Mouse (Mus musculus) midbrain, embryonic 15.5 days (tissue): Measurements from ENCODE around the gene Mrtfb. TPM values are rescaled to one million over a fixed set of nuclear protein-coding genes. Genes with fewer than 3 reads are reported as not detected.

Experiments
- ATAC-seq: fragments of 200-750 bp; cut with Nextera tagmentation; replicated peaks from 2 replicates; pipeline ENCODE4 v1.8.0; 2017; ENCODE audit warnings: moderate TSS enrichment
- H3K27ac ChIP-seq: fragments of 300-500 bp; sonication (generic); 2 replicates; pipeline ENCODE4 v1.5.1; 2015; ENCODE audit warnings: mild to moderate bottlenecking, inconsistent platforms
- H3K27me3 ChIP-seq: fragments of 300-500 bp; sonication (generic); replicated peaks from 2 replicates; pipeline ENCODE4 v1.6.1; 2015; ENCODE audit warnings: inconsistent platforms
- H3K36me3 ChIP-seq: fragments of 300-500 bp; sonication (generic); replicated peaks from 2 replicates; pipeline ENCODE4 v1.6.1; 2015; ENCODE audit warnings: inconsistent platforms
- H3K4me1 ChIP-seq: fragments of 300-500 bp; sonication (generic); 2 replicates; pipeline ENCODE4 v1.6.1; 2015; ENCODE audit warnings: inconsistent platforms
- H3K4me2 ChIP-seq: fragments of 300-500 bp; sonication (generic); 2 replicates; pipeline ENCODE4 v1.6.1; 2015; ENCODE audit warnings: inconsistent platforms, mild to moderate bottlenecking, moderate library complexity
- H3K4me3 ChIP-seq: fragments of 300-500 bp; sonication (generic); 2 replicates; pipeline ENCODE4 v1.5.1; 2015; ENCODE audit warnings: mild to moderate bottlenecking, inconsistent platforms
- H3K9ac ChIP-seq: fragments of 300-500 bp; sonication (generic); 2 replicates; pipeline ENCODE4 v1.6.1; 2015; ENCODE audit warnings: mild to moderate bottlenecking, inconsistent platforms
- H3K9me3 ChIP-seq: fragments of 300-500 bp; sonication (generic); 2 replicates; pipeline ENCODE4 v1.6.1; 2016; ENCODE audit warnings: inconsistent platforms
- WGBS: fragments of 180-500 bp; shearing (Covaris S2); methylation state at CpG from one replicate; pipeline ENCODE4 v1.1.7; 2015; ENCODE audit warnings: mixed read lengths; 5-methylcytosine and 5-hydroxymethylcytosine counted together
- polyA plus RNA-seq: library from polyadenylated mRNA; unstranded; fragments of >200 nt; fragmentation: Nextera tagmentation; extraction: Ambion mirVana; gene quantifications from 2 replicates; pipeline ENCODE4 v1.2.1, GENCODE M21; 2015

The Mrtfb gene
- polyA plus RNA-seq, 1 experiment from 2014 or later = 14.0 TPM

DNA sequence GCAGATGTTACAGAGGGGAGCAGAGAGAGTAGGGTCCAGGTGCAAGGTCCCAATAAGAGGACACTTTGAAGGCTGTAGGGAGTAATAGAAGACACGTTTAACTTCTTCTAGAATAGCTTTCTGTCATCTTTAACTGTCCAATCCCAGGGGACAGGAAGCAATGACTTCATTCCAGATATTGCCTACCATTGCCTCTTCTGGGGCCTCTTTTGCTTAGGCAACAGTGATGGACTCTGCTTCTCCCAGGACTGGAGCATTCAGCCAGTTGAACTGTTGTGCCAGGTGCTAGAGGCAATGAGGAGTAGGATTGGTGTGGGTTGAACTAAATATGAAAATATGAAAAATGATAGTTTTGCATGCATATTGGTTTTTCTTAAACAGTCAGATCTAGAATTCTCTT is 41.6 kb downstream of the Mrtfb start:
- Histone ChIP-seq H3K36me3 (no peaks in the 10 kb centered on the region), H3K4me2 (no peak overlapping the region), H3K27me3 (no peaks in the 10 kb centered on the region), H3K27ac (no peak overlapping the region), H3K9me3 (no peaks in the 10 kb centered on the region), H3K9ac (no peak overlapping the region), H3K4me1 (no peaks in the 10 kb centered on the region; the same call in 1 of the 2 replicates), H3K4me3 (no peak overlapping the region)
- no peak for ATAC-seq
- 79% methylated on average over 1 of the region's 1 CpGs for WGBS

DNA sequence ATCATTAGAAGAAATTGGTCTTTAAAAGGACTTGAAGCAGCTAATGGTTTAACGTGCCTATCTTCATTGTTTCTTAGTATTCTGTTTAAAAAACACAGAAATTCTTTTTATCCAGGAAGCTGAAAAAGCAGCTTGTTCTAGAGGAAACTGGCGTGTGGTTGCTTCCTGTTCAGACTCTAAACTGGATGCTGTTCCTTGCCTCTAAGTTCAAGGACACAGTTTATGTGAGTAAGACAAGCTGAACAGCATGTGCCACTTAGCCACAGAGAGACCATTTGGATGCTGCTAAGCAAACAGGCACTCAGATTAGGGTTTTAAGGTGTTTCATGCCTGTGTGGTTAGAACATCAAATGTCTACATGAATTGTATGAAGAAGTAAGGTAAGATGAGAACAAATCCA is 42.7 kb downstream of the Mrtfb start:
- Histone ChIP-seq H3K9me3 (no peaks in the 10 kb centered on the region), H3K4me3 (no peak overlapping the region), H3K4me2 (no peak overlapping the region), H3K27me3 (no peaks in the 10 kb centered on the region), H3K36me3 (no peaks in the 10 kb centered on the region), H3K9ac (no peak overlapping the region), H3K27ac (no peak overlapping the region), H3K4me1 (no peaks in the 10 kb centered on the region; the same call in 1 of the 2 replicates)
- WGBS = 87% methylated on average over 2 of the region's 2 CpGs
- ATAC-seq = no peak

- no peak overlapping the region for H3K4me2 ChIP-seq
- H3K27ac ChIP-seq = no peak overlapping the region
- H3K36me3 ChIP-seq = no peaks in the 10 kb centered on the region
- WGBS = 84% methylated on average over 3 of the region's 3 CpGs
- no peak overlapping the region for H3K4me3 ChIP-seq
- ATAC-seq = no peak
- H3K9me3 ChIP-seq = no peaks in the 10 kb centered on the region
- no peaks in the 10 kb centered on the region for H3K4me1 ChIP-seq
- no peak overlapping the region for H3K9ac ChIP-seq
- no peaks in the 10 kb centered on the region for H3K27me3 ChIP-seq
Measured at GRCm38 (mm10) chr16:13306065-13306695, 49.9 kb downstream of the Mrtfb start.

DNA sequence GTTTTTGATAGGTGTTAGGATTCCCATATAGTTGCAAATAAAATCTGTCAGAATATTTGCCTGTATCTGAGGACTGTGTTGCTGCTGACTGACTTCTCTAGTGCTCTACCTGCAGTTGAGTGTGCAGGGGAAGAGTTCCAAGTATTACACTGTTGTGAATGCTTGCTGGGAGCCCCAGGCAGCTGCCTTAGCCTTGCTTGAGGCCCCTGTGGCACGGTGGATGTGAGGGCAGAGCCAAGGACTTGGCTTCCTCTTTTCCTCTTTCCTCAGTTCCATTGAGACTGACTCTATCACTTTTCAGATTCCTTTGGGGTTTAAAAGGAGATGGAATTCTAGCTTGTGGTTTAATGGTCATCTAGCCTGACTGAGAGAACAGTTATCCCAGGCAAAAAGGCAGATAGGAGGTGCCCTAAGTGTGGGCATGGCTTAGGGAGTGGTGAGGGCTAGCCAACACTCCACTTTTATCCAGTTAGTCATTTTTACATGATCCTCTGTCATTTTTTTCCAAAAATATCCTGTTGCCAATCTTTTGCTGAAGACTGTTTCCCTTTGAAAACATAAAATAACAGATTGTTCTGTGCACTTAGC is 53.9 kb downstream of the Mrtfb start:
- Histone ChIP-seq H3K9me3 (no peaks in the 10 kb centered on the region), H3K4me3 (no peak overlapping the region), H3K4me1 (no peaks in the 10 kb centered on the region), H3K27ac (no peak overlapping the region), H3K9ac (no peak overlapping the region), H3K36me3 (no peaks in the 10 kb centered on the region), H3K27me3 (no peaks in the 10 kb centered on the region), H3K4me2 (no peak overlapping the region)
- 81% methylated on average over 1 of the region's 1 CpGs for WGBS
- no peak for ATAC-seq

DNA sequence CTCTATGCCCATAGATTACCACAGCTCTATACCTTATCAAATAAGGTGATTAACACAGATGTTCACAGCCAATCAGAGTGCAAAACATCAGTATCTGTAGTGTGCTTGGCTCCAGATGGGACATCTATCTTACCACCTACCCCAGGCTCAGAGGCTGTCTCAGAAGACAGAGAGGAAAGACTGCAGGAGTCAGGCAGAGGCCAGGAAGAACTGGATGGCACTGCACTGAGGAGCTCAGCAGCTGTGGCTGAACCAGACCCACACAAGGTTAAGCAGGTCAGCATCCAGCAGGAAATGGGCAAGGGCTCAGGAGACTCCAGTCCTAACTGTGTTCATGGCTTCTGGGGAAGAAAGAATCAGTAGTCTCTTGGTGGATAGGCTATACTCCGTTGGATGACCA is 55.1 kb downstream of the Mrtfb start:
- H3K9ac ChIP-seq = no peak overlapping the region
- H3K4me2 ChIP-seq = no peak overlapping the region
- no peaks in the 10 kb centered on the region for H3K36me3 ChIP-seq
- H3K4me3 ChIP-seq = no peak overlapping the region
- no peaks in the 10 kb centered on the region for H3K27me3 ChIP-seq
- no peaks in the 10 kb centered on the region for H3K9me3 ChIP-seq
- WGBS = 90% methylated on average over 1 of the region's 1 CpGs
- H3K27ac ChIP-seq = no peak overlapping the region
- no peaks in the 10 kb centered on the region for H3K4me1 ChIP-seq
- no peak for ATAC-seq

DNA sequence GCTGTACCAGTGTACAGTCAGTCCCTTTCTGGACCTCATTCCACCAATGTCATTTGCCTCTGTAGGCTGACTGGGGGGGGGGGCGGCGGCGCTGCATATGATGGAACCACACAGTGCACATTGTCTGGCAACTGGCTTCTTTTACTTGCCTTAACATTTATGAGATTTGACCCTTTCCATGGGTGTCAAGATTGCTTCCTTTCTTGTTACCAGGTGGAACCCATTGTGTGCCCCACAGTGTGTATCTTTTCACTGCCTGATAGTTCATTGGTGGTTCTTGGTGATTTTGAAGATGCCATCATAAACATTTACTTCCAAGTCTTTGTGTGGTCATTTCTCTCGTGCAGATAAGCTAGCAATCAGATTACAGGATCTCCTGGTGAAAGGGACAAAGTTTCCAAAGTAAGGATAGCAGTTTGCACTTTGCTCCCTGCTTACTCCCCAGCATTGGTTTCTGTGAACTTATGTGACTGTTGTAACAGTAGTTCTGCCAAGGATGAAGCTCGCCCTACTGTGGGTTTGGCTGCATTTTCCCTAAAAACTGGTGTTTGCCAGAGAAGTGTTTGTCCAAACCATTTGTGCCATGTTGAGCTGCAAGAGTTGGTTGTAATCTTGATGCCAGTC is 56.9 kb downstream of the Mrtfb start:
- 92% methylated on average over 5 of the region's 5 CpGs for WGBS

GRCm38 (mm10) chr16:13323751-13324150 is 67.5 kb downstream of the Mrtfb start:
- Histone ChIP-seq H3K27ac (no peak overlapping the region), H3K9me3 (no peaks in the 10 kb centered on the region), H3K4me1 (no peaks in the 10 kb centered on the region), H3K27me3 (no peaks in the 10 kb centered on the region), H3K36me3 (no peaks in the 10 kb centered on the region), H3K4me3 (no peak overlapping the region), H3K9ac (no peak overlapping the region), H3K4me2 (no peak overlapping the region)
- WGBS = 38% methylated on average over 6 of the region's 6 CpGs
- ATAC-seq = no peak

More for the DNA sequence above, 56.9 kb downstream of the Mrtfb start:
- no peak overlapping the region for H3K4me2 ChIP-seq
- no peak overlapping the region for H3K4me3 ChIP-seq
- H3K27me3 ChIP-seq = no peaks in the 10 kb centered on the region
- H3K4me1 ChIP-seq = no peaks in the 10 kb centered on the region
- no peaks in the 10 kb centered on the region for H3K36me3 ChIP-seq
- no peak overlapping the region for H3K9ac ChIP-seq
- H3K27ac ChIP-seq = no peak overlapping the region
- no peaks in the 10 kb centered on the region for H3K9me3 ChIP-seq
- ATAC-seq = no peak

DNA sequence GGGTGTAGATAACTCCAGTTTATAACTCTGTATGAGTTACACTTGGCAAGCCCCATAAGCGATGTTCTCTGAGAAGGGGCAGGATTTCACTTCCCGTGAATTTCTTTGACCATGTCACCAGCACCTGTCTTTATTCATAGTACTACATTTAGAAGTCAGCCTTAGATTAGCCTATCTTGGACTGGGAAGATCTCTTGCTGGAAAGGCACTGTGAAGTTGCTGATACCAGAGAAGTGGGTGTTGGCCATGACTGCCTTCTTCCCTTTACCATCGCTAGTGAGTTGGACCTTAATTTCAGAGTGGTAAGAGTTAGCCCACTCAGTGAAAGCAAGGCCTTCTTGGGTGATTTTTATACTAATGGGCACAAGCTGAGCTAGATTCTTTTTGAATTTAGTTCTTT is 70.3 kb downstream of the Mrtfb start:
- H3K9ac ChIP-seq = no peak overlapping the region
- no peak for ATAC-seq
- no peaks in the 10 kb centered on the region for H3K27me3 ChIP-seq
- H3K36me3 ChIP-seq = no peaks in the 10 kb centered on the region
- no peak overlapping the region for H3K4me2 ChIP-seq
- no peaks in the 10 kb centered on the region for H3K9me3 ChIP-seq
- H3K4me3 ChIP-seq = no peak overlapping the region
- 96% methylated on average over 3 of the region's 3 CpGs for WGBS
- H3K4me1 ChIP-seq = peaks cover 7% of the 10 kb centered on the region; the same call in 1 of the 2 replicates
- no peak overlapping the region for H3K27ac ChIP-seq

DNA sequence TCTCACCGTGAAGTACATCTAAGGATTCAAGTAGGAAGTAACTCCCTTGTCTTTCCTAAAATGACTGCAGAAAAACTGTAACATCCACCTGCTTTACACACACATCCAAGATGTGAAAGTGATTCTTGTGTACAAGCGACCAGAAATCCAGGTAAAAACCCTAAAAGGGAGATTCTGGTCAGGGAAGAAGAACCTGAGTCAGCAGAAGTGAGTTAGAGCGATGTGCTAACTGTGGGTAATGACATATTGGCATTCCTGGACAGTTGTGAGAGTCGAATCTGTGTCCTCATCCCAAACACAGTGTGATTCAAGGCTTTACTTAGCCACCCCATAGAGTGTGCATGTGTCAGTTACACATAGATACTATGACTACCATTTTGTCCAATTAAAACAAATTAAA is 72.4 kb downstream of the Mrtfb start:
- Histone ChIP-seq H3K27ac (no peak overlapping the region), H3K9me3 (no peaks in the 10 kb centered on the region), H3K4me2 (no peak overlapping the region), H3K36me3 (no peaks in the 10 kb centered on the region), H3K27me3 (no peaks in the 10 kb centered on the region), H3K4me3 (no peak overlapping the region), H3K4me1 (peaks cover 9% of the 10 kb centered on the region; the same call in 1 of the 2 replicates), H3K9ac (no peak overlapping the region)
- 86% methylated on average over 4 of the region's 4 CpGs for WGBS
- no peak for ATAC-seq

DNA sequence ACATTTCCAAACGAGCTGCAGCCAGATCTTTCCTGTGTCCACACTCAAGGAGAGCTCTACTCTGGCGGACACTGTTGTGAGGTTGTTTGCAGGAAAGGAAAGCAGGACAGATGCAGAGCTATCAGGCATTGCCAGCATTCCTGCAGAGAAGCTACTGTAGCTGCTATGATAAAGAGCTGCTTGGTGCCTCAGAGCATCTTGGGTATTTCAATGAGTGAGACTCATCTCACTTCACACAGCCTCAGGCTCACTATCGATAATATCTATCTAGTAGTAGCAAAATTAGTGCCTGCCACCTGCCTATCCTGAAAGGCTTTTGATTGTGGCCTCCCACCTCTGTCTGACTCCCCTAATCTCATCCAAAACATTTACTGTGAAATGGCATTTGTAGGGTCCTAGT is 73.4 kb downstream of the Mrtfb start:
- H3K4me3 ChIP-seq = no peak overlapping the region
- H3K4me1 ChIP-seq = peaks cover 9% of the 10 kb centered on the region; the same call in 1 of the 2 replicates
- no peak overlapping the region for H3K27ac ChIP-seq
- no peaks in the 10 kb centered on the region for H3K9me3 ChIP-seq
- no peaks in the 10 kb centered on the region for H3K27me3 ChIP-seq
- H3K4me2 ChIP-seq = no peak overlapping the region
- ATAC-seq = no peak
- no peaks in the 10 kb centered on the region for H3K36me3 ChIP-seq
- 72% methylated on average over 3 of the region's 3 CpGs for WGBS
- H3K9ac ChIP-seq = no peak overlapping the region

- ATAC-seq = no peak
- Histone ChIP-seq H3K9ac (no peak overlapping the region), H3K4me1 (peaks cover 9% of the 10 kb centered on the region; the same call in 1 of the 2 replicates), H3K27me3 (no peaks in the 10 kb centered on the region), H3K4me2 (no peak overlapping the region), H3K9me3 (no peaks in the 10 kb centered on the region), H3K27ac (no peak overlapping the region), H3K4me3 (no peak overlapping the region), H3K36me3 (no peaks in the 10 kb centered on the region)
- WGBS = 68% methylated on average over 6 of the region's 6 CpGs
Measured at GRCm38 (mm10) chr16:13330221-13330659, 74.0 kb downstream of the Mrtfb start.

- no peak overlapping the region for H3K4me2 ChIP-seq
- no peaks in the 10 kb centered on the region for H3K36me3 ChIP-seq
- no peak overlapping the region for H3K4me3 ChIP-seq
- H3K9me3 ChIP-seq = no peaks in the 10 kb centered on the region
- ATAC-seq = peak; percentile 86
- 44% methylated on average over 3 of the region's 3 CpGs for WGBS
- peaks cover 9% of the 10 kb centered on the region; the same call in 1 of the 2 replicates for H3K4me1 ChIP-seq
- peak overlapping the region; percentile 46; the same call in 1 of the 2 replicates for H3K27ac ChIP-seq
- no peak overlapping the region for H3K9ac ChIP-seq
- H3K27me3 ChIP-seq = no peaks in the 10 kb centered on the region
Measured at GRCm38 (mm10) chr16:13331898-13332297, 75.6 kb downstream of the Mrtfb start.
